Mouse (Mus musculus) forebrain, embryonic 14.5 days (tissue): ENCODE measurements around the gene Itsn1. TPM values are rescaled to one million over a fixed set of nuclear protein-coding genes. Genes with fewer than 3 reads are reported as not detected.

Experiments used
- ATAC-seq: fragments of 200-750 bp; cut with Nextera tagmentation; 2 replicates; pipeline ENCODE4 v1.8.0; 2017; ENCODE audit warnings: mild to moderate bottlenecking, moderate library complexity
- DNase-seq: peaks from one replicate; pipeline ENCODE4 v3.0.0-alpha.2; 2015; ENCODE audit warnings: low spot score
- H3K27ac ChIP-seq: fragments of 300-500 bp; sonication (generic); 2 replicates; pipeline ENCODE4 v1.5.1; 2014; ENCODE audit warnings: low read depth, mild to moderate bottlenecking, control low read depth, low read length, moderate library complexity
- H3K27me3 ChIP-seq: fragments of 300-500 bp; sonication (generic); replicated peaks from 2 replicates; pipeline ENCODE4 v1.6.1; 2014; ENCODE audit warnings: low read length, control low read depth, mixed read lengths; ENCODE audit not compliant: control insufficient read depth, insufficient read depth
- H3K36me3 ChIP-seq: fragments of 300-500 bp; sonication (generic); 2 replicates; pipeline ENCODE4 v1.6.1; 2014; ENCODE audit warnings: low read length, control low read depth; ENCODE audit not compliant: control insufficient read depth, insufficient read depth
- H3K4me1 ChIP-seq: fragments of 300-500 bp; sonication (generic); 2 replicates; pipeline ENCODE4 v1.6.1; 2014; ENCODE audit warnings: antibody characterized with exemption, low read length, control low read depth; ENCODE audit not compliant: control insufficient read depth, insufficient read depth
- H3K4me2 ChIP-seq: fragments of 300-500 bp; sonication (generic); 2 replicates; pipeline ENCODE4 v1.6.1; 2014; ENCODE audit warnings: mild to moderate bottlenecking, control low read depth, low read length
- H3K4me3 ChIP-seq: fragments of 300-500 bp; sonication (generic); 2 replicates; pipeline ENCODE4 v1.5.1; 2014; ENCODE audit warnings: low read depth, low read length, control low read depth
- H3K9ac ChIP-seq: fragments of 300-500 bp; sonication (generic); 2 replicates; pipeline ENCODE4 v1.6.1; 2014; ENCODE audit warnings: mild to moderate bottlenecking, low read length, control low read depth, moderate library complexity
- H3K9me3 ChIP-seq: fragments of 300-500 bp; sonication (generic); replicated peaks from 2 replicates; pipeline ENCODE4 v1.6.1; 2016; ENCODE audit warnings: low read length, control low read depth, mixed read lengths; ENCODE audit not compliant: control insufficient read depth
- WGBS: fragments of 180-500 bp; shearing (Covaris S2); extraction: QIAGEN DNeasy Blood & Tissue Kit; methylation state at CpG from one replicate; pipeline ENCODE4 v1.1.7; 2014; 5-methylcytosine and 5-hydroxymethylcytosine counted together
- polyA plus RNA-seq: library from polyadenylated mRNA; unstranded; fragments of >200 nt; fragmentation: Nextera tagmentation; extraction: Ambion mirVana; gene quantifications from 2 replicates; pipeline ENCODE4 v1.2.1, GENCODE M21; 2014

Gene Itsn1
- polyA plus RNA-seq, 1 experiment from 2014 or later, result 54.2 TPM

DNA sequence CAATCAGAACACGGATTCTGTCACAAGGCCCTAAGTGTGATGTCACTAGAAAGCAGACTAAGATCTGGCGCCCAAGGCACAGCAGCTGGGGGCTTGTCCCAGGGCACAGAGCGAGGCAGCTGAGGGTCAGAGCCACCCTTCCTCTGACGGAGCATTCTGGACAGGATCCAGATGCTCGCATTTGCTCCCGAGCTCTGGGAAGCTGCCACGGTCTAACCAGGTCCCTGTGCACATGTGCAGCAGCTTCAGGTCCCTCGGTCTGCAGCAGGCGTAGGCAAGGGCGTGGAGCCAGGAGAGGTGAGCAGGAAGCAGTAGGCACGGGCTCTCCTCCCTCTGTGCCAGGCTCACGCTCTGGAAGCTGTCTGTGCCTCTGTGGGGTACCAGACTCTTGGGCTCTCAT is 160.8 kb downstream of the Itsn1 start:
- DNase-seq, result no peak

DNA sequence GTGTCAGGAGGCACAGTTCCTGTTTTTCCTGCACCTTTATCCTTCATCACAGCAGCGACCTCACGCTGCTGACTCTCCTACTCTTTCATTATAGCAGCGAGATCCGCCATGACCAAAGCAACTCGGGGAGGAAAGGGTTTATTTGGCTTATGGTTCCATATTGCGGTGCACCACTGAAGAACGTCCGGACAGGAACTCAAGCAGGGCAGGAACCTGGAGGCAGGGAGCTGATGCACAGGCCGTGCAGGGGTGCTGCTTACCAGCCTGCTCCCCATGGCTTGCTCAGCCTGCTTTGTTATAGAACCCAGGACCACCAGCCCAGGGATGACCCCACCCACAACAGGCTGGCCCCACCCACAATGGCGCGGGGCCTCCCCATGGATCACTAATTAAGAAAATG is 162.1 kb downstream of the Itsn1 start:
- Histone ChIP-seq H3K36me3 (0 out of 2 replicates have a peak, but pooled peaks cover 15% of the 10 kb centered on the region), H3K4me3 (no peak overlapping the region), H3K4me1 (no peaks in the 10 kb centered on the region), H3K27me3 (no peaks in the 10 kb centered on the region), H3K9ac (no peak overlapping the region), H3K4me2 (no peak overlapping the region), H3K9me3 (no peaks in the 10 kb centered on the region), H3K27ac (no peak overlapping the region)
- 88% methylated on average over 11 of the region's 11 CpGs for whole genome bisulfite sequencing
- DNase-seq (no peak), ATAC-seq (no peak)

More for the DNA sequence above, 160.8 kb downstream of the Itsn1 start:
- ATAC-seq, result no peak
- H3K9me3 ChIP-seq, result no peaks in the 10 kb centered on the region
- WGBS, result 57% methylated on average over 12 of the region's 12 CpGs
- H3K4me3 ChIP-seq, result no peak overlapping the region
- H3K36me3 ChIP-seq, result 0 out of 2 replicates have a peak, but pooled peaks cover 10% of the 10 kb centered on the region
- no peak overlapping the region for H3K4me2 ChIP-seq
- H3K27me3 ChIP-seq, result no peaks in the 10 kb centered on the region
- peak overlapping the region; percentile 33; the same call in 1 of the 2 replicates for H3K27ac ChIP-seq
- H3K4me1 ChIP-seq, result peaks cover 6% of the 10 kb centered on the region; the same call in 1 of the 2 replicates
- no peak overlapping the region for H3K9ac ChIP-seq

DNA sequence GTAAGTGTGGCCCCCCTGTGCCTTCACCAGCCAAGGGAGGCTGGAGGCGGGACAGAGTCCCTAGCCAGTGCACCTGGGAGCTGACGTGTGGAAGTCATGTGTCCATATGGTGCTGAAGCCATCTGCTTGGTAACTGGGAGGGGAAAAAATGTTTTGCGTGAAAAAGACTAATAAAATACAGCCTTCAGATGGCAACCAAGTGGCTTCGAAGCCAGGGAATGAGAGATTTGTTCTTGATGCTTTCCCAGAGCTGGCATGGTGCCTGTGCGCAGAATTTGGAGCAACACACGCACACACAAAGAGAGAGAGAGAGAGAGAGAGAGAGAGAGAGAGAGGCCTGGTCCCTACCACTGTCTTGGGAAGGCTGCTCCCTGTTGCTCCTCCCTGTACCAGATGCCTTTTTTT is 167.3 kb downstream of the Itsn1 start:
- peak; percentile 92 for DNase-seq
- ATAC-seq, result peak; percentile 87
- Histone ChIP-seq H3K4me3 (no peak overlapping the region), H3K36me3 (peaks cover 12% of the 10 kb centered on the region; the same call in 1 of the 2 replicates), H3K9ac (no peak overlapping the region), H3K4me2 (no peak overlapping the region), H3K4me1 (peaks cover 8% of the 10 kb centered on the region), H3K27ac (peak overlapping the region; percentile 78), H3K27me3 (no peaks in the 10 kb centered on the region), H3K9me3 (no peaks in the 10 kb centered on the region)
- WGBS, result 50% methylated on average over 6 of the region's 6 CpGs

DNA sequence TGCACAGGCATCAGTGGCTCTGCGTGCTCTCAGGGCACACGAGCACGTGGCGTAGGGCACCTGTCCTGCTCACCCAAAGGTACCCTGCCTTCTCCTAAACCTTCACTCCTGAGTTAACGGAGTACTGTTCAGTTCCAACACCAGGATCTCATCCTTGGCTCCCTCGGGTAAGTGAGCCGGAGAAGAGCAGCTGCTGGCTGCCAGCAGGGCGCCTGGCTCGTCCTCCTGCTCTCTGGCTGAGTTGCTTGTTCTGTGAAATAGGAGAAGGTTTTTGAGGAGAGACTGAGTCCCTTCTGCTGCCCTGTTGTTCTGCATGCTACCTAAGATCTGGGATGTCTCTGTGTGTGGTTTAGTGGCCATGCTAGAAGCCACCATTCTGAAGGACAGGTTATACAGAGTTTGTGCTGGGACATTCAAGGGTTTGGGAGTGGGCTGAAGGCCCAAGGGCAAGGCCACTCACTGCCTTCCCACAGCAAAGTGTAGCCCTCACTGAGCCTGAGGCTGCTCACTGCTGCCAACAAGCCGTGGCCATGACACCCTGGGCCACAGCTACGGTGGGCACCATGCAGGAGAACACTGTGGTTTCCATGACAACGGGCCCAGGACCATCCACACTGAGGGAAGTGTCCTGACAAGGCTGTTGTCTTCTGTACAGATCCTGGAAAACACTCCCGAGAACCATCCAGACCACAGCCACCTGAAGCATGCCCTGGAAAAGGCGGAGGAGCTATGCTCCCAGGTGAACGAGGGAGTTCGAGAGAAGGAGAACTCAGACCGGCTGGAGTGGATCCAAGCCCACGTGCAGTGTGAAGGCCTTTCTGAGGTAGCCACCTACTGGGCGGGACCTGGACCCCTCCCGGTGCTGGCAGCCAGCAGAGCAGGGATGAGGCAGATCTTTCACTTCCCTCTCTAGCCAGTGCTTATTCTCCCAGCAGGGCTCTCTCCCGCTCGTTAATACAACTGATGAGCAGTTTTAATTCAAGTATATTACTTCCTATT is 170.1 kb downstream of the Itsn1 start:
- Histone ChIP-seq H3K9me3 (no peaks in the 10 kb centered on the region), H3K4me1 (peaks cover 8% of the 10 kb centered on the region), H3K27me3 (no peaks in the 10 kb centered on the region), H3K27ac (peak overlapping the region; percentile 80), H3K9ac (no peak overlapping the region), H3K4me3 (no peak overlapping the region), H3K36me3 (peaks cover 13% of the 10 kb centered on the region; the same call in 1 of the 2 replicates), H3K4me2 (no peak overlapping the region)
- DNase-seq, result peak; percentile 59
- WGBS, result 54% methylated on average over 22 of the region's 22 CpGs
- no peak; the same call in 1 of the 2 replicates for ATAC-seq

DNA sequence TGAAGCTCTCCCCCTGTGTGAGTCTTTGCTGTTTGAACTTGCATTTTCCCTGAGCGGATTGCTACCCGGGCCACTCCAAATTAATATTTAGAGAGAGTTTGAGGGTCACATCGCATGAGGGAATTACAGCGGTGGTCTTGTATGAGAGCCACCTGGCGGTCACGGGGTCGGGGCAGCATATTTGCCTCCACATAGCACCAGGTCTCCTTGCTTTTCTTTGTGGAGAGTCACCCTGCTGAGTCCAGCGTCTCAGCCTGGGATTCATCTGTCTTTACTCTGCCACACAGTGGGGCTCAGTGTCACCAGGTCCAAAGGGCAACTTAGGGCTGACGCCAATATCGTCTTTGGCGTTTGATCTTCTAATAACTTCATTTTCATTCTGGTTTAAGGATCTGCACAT is 171.2 kb downstream of the Itsn1 start:
- DNase-seq (no peak), ATAC-seq (no peak)
- Histone ChIP-seq H3K9me3 (no peaks in the 10 kb centered on the region), H3K9ac (no peak overlapping the region), H3K36me3 (peaks cover 13% of the 10 kb centered on the region; the same call in 1 of the 2 replicates), H3K4me3 (no peak overlapping the region), H3K27ac (no peak overlapping the region), H3K27me3 (no peaks in the 10 kb centered on the region), H3K4me2 (no peak overlapping the region), H3K4me1 (peaks cover 8% of the 10 kb centered on the region)
- WGBS, result 66% methylated on average over 11 of the region's 11 CpGs

DNA sequence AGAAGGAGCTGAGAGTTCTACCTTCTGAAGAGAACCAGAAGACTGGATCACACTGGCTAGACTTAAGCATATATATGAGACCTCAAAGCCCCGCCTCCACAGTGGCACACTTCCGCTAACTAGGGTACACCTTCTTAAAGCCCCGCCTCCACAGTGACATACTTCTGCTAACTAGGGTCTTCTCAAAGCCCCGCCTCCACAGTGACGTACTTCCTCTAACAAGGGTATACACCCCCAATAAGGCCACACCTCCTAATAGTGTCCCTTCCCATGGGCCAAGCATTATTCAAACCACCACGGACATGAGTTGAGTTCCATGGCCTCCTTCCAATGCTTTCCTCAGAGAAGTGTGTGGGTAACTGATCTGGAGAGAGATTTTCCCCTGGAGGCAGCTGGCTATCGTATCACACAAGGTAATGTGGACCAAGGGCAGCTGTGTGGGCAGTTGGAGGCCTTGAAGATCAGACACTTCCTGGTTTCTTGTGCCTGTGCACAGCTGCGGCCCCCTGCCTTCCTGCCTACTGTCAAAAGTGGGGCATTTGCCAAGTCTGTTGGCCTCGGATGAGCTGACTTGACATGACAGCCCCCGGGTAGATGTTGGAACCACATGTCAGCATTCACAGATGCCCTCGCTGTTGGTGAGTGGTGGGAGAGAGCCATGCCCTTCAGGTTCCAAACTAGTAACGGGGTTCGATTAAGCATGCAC is 174.9 kb downstream of the Itsn1 start:
- Histone ChIP-seq H3K27me3 (no peaks in the 10 kb centered on the region), H3K36me3 (peaks cover 4% of the 10 kb centered on the region; the same call in 1 of the 2 replicates), H3K4me1 (peaks cover 6% of the 10 kb centered on the region), H3K4me3 (no peak overlapping the region), H3K27ac (no peak overlapping the region), H3K9me3 (no peaks in the 10 kb centered on the region), H3K4me2 (no peak overlapping the region), H3K9ac (no peak overlapping the region)
- no peak for DNase-seq
- ATAC-seq, result no peak
- 90% methylated on average over 13 of the region's 13 CpGs for WGBS

DNA sequence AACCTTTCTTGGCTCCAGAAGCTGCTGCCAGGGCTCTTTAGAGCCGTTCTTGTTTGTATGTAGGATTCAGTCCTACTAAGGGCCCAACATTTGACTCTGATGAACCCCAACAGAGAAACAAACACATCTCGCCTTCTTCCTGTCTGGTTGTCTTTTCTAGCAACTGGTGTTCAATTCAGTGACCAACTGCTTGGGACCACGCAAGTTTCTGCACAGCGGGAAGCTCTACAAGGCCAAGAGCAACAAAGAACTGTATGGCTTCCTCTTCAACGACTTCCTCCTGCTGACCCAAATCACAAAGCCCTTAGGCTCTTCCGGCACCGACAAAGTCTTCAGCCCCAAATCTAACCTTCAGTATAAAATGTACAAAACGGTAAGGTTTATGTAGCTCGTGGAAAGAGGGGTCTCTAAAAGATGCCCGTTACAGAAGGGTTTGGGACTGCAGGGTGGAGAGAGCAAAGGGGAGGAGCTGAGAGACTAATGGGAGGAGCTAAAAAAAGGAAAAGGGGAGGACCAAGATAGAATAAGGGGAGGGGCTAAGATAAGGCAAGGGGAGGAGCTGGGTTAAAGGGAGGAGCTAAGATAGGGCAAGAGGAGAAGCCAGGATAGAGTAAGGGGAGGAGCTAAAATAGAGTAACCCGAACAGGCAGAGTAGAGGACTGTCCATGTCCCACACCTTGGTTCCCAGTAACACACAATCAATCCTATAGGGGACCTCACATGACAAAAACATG is 176.2 kb downstream of the Itsn1 start:
- no peak for DNase-seq
- Histone ChIP-seq H3K4me1 (no peaks in the 10 kb centered on the region), H3K9me3 (no peaks in the 10 kb centered on the region), H3K27me3 (no peaks in the 10 kb centered on the region), H3K9ac (no peak overlapping the region), H3K4me3 (no peak overlapping the region), H3K36me3 (peaks cover 4% of the 10 kb centered on the region; the same call in 1 of the 2 replicates), H3K27ac (peak overlapping the region; percentile 68; the same call in 1 of the 2 replicates), H3K4me2 (no peak overlapping the region)
- WGBS, result 86% methylated on average over 11 of the region's 11 CpGs
- ATAC-seq, result no peak

DNA sequence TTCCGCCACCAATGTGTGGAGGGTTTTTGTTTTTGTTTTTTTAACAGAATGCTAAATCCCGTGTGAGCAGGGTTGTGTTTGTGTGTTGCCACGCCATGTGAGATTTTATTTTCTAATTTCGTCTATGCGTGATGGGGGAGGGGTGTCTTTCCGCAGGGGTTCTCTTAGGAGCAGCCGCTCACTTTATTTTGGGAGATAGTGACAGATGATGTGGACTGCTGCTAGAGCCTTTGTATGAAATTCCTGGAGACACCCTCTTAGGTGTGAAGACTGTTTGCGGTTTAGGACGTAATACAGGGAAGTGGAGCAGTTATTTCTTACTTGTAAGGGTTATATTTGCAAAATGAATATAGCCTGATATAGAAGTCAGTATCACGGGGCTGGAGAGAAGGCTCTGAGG is 176.9 kb downstream of the Itsn1 start:
- DNase-seq (no peak), ATAC-seq (no peak)
- no peak overlapping the region for H3K4me3 ChIP-seq
- H3K36me3 ChIP-seq, result peaks cover 4% of the 10 kb centered on the region; the same call in 1 of the 2 replicates
- H3K4me2 ChIP-seq, result no peak overlapping the region
- H3K27me3 ChIP-seq, result no peaks in the 10 kb centered on the region
- 82% methylated on average over 10 of the region's 10 CpGs for WGBS
- H3K9me3 ChIP-seq, result no peaks in the 10 kb centered on the region
- H3K27ac ChIP-seq, result peak overlapping the region; percentile 68
- no peaks in the 10 kb centered on the region for H3K4me1 ChIP-seq
- H3K9ac ChIP-seq, result no peak overlapping the region
